Mouse (Mus musculus) CD4-positive helper T cell, adult 2 months (primary cell): Measurements from ENCODE around the gene Spata45.

Experiments
- DNase-seq: peaks from one replicate; pipeline ENCODE4 v3.0.0-alpha.2; 2012; ENCODE audit warnings: low read depth, missing footprints, low spot score

The Spata45 gene

GRCm38 (mm10) chr1:191041352-191041751 is 4.9 kb downstream of the Spata45 start:
- DNase-seq = no peak

- DNase-seq = no peak
Measured at GRCm38 (mm10) chr1:191042106-191042505, 5.7 kb downstream of the Spata45 start.

- no peak for DNase-seq
Measured at GRCm38 (mm10) chr1:191042688-191043087, 6.2 kb downstream of the Spata45 start.

GRCm38 (mm10) chr1:191045264-191045663 is 8.8 kb downstream of the Spata45 start:
- DNase-seq = no peak

- no peak for DNase-seq
Measured at GRCm38 (mm10) chr1:191046231-191046824, 9.9 kb downstream of the Spata45 start.

- DNase-seq = no peak
Measured at GRCm38 (mm10) chr1:191053555-191053954, 17.1 kb downstream of the Spata45 start.

- DNase-seq = no peak
Measured at GRCm38 (mm10) chr1:191054870-191055532, 18.6 kb downstream of the Spata45 start.

GRCm38 (mm10) chr1:191055533-191055873 is 19.1 kb downstream of the Spata45 start:
- DNase-seq = no peak

GRCm38 (mm10) chr1:191057461-191057860 is 21.0 kb downstream of the Spata45 start:
- no peak for DNase-seq

GRCm38 (mm10) chr1:191062241-191062780 is 25.9 kb downstream of the Spata45 start:
- no peak for DNase-seq

GRCm38 (mm10) chr1:191062781-191063485 is 26.5 kb downstream of the Spata45 start, which contains the start of the genes Tatdn3 and Nsl1:
Tatdn3 (minus strand) TSS chr1:191062932.
Nsl1 (plus strand) TSS chr1:191063012.
- DNase-seq = peak; percentile 90

GRCm38 (mm10) chr1:191063700-191064099 is 27.3 kb downstream of the Spata45 start:
- DNase-seq = no peak

GRCm38 (mm10) chr1:191064535-191064934 is 28.1 kb downstream of the Spata45 start:
- DNase-seq = no peak

GRCm38 (mm10) chr1:191065188-191065587 is 28.7 kb downstream of the Spata45 start:
- no peak for DNase-seq

- DNase-seq = no peak
Measured at GRCm38 (mm10) chr1:191068377-191068776, 31.9 kb downstream of the Spata45 start.

GRCm38 (mm10) chr1:191070259-191070658 is 33.8 kb downstream of the Spata45 start:
- no peak for DNase-seq

- DNase-seq = no peak
Measured at GRCm38 (mm10) chr1:191071613-191072012, 35.2 kb downstream of the Spata45 start.

- DNase-seq = no peak
Measured at GRCm38 (mm10) chr1:191072329-191072913, 36.0 kb downstream of the Spata45 start.

GRCm38 (mm10) chr1:191073001-191073400 is 36.6 kb downstream of the Spata45 start:
- no peak for DNase-seq

GRCm38 (mm10) chr1:191073486-191073885 is 37.0 kb downstream of the Spata45 start:
- no peak for DNase-seq

GRCm38 (mm10) chr1:191075199-191075883 is 38.9 kb downstream of the Spata45 start:
- peak; percentile 26 for DNase-seq
